Mouse (Mus musculus) left cerebral cortex, postnatal 10 days (tissue): Measurements from ENCODE around the gene Bysl. TPM values are rescaled to one million over a fixed set of nuclear protein-coding genes. Genes with fewer than 3 reads are reported as not detected.
"Not testable (repeated sequence)": the region's sequence is repeated elsewhere in the genome, so short reads cannot be mapped to it uniquely, and the experiment has no call there.

Source experiments
- DNase-seq, 2 experiments: peaks; one replicate each; pipeline ENCODE4 v3.0.0; 2021 to 2022; ENCODE audit warnings: low spot score in 2 of 2, mixed read lengths in 1 of 2; ENCODE audit errors: extremely low spot score in 1 of 2
- intact Hi-C: fragments of 180-260 bp; cut with DNase I; formaldehyde crosslinking; loops from one replicate; pipeline ENCODE4 v1.15.1; 2025
- total RNA-seq, 2 experiments: library from RNA; stranded (reverse); gene quantifications; 2 replicates each; pipeline ENCODE4 v1.2.3; 2021

Bysl gene
- total RNA-seq, 2 experiments from 2014 or later: 25.2 to 25.3 TPM

DNA sequence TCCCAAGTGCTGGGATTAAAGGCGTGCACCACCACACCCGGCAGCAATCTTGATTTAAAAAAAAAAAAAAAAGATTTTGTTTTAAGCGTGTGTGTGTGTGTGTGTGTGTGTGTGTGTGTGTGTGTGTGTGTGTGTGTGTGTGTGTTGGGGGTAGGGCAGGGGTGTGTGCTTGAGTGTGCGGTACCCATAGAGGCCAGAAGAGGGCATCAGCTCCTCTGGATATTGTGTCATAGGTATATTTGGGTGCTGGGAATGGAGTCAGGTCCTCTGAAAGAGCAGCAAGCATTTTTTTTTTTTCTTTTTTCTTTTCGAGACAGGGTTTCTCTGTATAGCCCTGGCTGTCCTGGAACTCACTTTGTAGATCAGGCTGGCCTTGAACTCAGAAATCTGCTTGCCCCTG is 13.3 kb upstream of the Bysl start:
- DNase-seq, intact Hi-C loops: not testable (repeated sequence)

DNA sequence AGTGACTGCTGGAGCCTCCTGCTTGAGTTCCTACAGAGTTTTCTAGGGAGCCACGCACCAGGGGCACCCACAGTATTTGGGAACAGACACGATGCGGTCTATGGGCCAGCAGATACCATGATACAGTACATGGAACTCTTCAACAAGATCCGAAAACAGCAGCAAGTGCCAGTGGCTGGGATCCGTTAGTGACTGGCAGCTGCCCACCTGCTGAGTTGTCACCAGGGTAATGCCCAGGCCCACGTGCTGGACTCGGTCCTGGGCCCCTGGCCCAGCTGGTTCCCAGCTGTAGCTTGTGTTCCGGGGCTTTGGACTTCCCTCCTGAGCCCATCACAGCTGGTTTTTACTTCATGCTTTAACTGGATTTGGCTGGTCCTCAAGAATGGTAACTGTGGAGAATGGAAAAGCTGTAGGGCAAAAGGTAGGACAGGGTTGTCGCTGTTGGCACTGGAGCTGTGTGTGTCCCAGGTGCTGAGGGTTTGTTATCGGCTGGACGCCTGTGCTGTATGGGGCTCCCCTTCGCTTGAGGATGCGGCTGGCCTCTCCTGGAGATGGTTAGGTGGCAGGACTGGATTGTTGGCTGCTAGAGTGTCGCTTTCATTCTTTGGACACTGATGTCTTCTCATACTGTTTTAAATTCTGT is 11.7 kb upstream of the Bysl start:
- intact Hi-C loops: no loop called here
- no peak for DNase-seq

DNA sequence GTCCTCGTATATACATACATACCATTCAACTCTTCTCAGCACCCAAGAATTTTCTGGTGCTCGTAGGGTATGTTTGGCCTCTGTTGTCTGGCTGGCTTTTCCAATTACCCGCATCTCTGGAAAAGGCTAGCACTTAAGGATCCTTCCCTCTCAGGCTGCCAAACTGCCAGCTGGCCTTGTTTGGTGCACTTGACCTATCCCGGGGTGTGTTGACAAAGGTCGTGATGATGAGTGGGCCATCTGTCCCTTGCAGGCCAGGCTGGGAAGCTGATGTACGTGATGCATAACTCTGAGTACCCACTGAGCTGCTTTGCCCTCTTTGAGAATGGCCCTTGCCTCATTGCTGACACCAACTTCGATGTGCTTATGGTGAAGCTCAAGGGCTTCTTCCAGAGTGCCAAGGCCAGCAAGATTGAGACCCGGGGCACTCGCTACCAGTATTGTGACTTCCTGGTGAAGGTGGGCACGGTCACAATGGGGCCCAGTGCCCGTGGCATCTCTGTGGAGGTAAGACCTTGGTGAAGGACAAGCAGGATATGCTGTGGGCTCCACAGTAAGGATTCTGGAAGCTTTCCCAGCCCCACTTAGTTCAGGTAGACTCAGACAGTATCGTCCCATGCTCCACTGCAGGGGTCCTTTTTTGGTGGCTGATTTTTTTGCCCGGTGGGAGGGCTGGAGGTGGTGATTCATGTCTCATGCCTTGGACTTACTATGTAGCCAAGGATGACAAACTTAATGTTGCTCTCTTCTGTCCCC is 7.4 kb upstream of the Bysl start:
- no peak for DNase-seq
- intact Hi-C loops: no loop called here

DNA sequence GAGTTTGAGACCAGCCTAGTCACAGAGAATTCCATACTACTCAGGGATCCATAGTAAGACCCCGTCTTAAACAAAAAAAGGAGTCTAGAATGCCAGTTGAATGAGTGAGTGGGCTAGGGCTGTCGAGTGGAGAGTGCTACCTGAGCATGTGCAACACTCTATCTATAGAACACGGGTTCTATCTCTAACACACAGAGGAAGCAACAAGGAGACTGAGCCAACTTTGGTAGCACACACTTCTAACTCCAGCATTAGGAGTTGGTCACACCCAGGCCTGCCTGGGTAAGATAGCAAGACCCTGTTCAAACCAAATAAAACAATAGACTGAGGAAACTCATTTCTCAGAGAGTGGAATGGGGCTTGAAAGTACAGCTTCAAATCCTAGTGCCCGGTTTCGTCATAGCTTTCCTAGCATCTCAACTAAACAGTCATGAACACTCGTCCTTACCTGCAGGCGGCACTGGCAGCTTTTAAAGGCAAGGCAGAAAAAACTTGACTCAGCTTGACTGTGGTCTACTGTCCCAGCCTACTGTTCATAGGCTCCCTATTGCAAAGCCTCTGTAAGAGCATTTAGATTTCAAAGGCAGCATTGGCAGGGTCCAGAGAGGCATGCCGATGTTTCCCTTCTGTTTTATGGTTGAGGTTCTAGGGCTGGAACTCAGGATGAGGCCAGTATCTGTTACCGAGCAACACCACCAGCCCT is 6.5 kb upstream of the Bysl start:
- no peak for DNase-seq
- intact Hi-C loops: no loop called here

DNA sequence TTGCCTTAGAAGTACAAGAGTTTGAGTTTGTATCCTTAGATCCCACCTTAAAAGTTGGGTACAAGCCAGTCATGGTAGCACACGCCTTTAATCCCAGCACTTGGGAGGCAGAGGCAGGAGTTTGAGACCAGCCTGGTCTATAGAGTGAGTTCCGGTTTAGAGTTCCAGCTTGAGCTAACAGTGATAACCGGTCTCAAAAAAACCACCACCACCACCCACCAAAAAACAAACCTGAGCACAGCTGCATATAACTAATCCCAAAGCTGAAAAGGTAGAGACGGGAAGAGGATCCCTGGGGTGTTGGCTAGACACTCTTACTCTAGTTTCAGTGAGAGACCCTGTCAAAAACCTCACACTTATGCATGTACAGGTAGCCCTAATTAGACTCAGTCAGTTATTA is 5.4 kb upstream of the Bysl start:
- no peak for DNase-seq
- intact Hi-C loops: no loop called here

DNA sequence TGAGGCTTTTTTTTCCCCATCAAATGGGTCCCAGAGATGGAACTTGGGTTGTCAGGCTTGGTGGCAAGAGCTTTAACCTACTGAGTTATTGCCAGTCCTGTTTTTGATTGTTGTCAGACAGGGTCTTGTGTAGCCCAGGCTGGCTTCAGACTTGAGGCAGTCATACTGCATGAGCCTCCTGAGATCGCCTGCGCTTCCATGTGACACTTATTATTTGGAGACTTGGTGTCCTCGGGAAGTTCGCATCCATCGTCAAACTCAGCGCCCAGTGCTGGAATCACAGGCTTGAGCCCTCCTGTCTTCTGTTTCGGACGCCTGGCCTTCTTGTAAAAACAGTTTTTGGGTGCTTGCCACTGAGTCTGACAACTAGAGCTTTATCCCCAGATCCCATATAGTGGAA is 4.8 kb upstream of the Bysl start:
- DNase-seq: no peak
- intact Hi-C loops: no loop called here

DNA sequence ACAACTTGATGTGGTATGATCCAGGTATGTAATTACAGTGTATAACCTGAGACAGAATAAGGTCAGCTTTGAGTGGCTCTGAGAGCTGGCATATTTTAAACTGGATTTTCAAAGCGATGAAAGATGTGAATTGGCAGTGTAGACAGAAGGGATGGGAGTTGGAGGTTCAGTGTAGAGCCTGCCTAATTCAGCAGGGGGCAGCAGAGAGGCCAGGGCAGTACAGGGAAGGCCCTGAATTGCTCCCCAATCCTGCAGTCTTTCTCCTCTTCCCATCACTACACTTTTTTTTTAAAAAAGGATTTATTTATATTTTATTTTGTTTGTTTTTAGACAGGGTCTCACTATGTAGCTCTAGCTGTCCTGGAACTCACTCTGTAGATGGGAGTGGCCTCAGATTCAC is 2.7 kb upstream of the Bysl start:
- DNase-seq: no peak
- intact Hi-C loops: no loop called here

DNA sequence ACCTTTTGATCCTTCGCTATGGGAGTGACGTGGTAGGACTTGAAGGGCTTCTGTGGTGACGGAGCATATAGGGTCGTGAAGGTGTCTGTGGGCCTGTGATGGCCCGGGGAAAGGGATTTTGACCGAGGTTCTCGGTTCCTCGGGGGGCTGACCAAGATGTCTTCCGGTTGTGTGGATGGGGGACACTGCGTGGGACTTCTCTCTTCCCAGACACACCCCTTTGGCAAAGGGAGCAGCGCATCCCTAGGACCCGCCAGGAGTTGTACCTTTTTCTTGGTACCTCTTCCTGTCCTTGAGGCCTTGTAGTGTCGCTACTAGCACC is 330 bp upstream of the Bysl start:
- DNase-seq: no peak
- intact Hi-C loops: no loop called here

DNA sequence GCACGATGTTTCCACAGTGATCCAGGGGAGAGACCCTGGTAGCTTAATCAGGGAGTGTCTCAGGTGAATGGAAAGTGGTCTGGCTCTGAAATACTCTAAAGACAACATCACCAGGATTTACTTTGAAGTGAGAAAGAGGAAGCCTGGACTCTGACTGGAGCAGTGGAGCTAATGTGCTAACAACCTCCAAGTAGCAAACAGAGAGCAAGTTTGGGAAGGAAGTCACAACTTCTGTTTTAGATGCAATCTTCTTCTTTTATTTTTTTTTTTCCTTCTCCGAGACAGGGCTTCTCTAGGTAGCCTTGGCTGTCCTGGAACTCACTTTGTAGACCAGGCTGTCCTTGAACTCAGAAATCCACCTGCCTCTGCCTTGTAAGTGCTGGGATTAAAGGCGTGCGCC is 2.1 kb downstream of the Bysl start:
- intact Hi-C loops: no loop called here

DNA sequence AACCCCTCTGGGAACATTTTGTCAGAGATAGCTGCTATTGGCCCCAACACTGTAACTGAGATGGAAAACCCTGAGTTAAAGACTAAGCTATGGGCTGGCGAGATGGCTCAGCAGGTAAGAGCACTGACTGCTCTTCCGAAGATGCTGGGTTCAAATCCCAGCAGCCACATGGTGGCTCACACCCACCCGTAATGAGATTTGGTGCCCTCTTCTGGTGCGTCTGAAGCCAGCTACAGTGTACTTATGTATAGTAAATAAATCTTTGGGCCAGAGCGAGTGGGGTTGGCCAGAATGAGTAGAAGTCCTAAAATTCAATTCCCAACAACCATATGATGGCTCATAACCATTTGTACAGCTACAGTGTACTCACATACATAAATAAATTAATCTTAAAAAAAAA is 5.1 kb downstream of the Bysl start:
- DNase-seq: no peak
- intact Hi-C loops: no loop called here

More for the DNA sequence above, 2.1 kb downstream of the Bysl start:
- no peak for DNase-seq

DNA sequence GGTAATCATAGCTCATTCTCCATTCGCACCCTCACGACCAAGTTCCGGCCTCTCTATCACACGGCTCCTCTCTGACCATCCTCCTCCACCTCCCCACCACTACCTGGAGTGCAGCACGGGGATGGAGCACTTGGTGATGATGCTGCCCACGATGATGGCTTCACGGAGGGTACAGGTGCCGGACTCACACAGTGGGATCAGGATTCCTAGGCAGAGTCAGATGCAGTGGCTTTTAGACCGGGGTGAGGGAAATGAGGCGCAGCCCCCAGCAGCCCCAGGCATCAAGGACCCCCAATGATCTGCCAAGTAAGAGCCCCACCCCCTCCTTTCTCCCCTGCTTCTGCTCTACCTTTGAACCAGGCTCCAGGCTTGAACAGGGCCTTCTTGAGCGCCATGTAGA is 9.0 kb downstream of the Bysl start:
- peak in 1 of 2 experiments; percentile 20 for DNase-seq
- intact Hi-C loops: no loop called here

DNA sequence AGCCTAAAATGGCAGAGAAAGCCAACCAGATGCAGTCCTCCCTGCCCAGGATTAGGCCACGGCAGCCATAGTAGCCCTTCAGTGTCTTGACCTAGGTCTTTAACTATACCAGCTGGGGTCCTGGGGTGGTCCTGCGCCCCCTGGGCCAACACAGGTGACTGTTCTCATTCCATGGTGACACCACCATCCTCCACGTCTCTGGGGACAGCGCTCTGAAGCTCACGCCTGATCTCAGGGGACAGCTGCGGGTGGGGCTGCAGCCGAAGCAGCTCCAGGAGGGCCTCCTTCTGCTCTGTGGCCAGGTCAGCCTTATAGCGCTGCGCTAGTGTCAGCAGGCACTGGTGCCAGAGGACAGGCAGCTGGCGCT is 9.9 kb downstream of the Bysl start:
- peak in 1 of 2 experiments; percentile 21 for DNase-seq
- intact Hi-C loops: no loop called here

DNA sequence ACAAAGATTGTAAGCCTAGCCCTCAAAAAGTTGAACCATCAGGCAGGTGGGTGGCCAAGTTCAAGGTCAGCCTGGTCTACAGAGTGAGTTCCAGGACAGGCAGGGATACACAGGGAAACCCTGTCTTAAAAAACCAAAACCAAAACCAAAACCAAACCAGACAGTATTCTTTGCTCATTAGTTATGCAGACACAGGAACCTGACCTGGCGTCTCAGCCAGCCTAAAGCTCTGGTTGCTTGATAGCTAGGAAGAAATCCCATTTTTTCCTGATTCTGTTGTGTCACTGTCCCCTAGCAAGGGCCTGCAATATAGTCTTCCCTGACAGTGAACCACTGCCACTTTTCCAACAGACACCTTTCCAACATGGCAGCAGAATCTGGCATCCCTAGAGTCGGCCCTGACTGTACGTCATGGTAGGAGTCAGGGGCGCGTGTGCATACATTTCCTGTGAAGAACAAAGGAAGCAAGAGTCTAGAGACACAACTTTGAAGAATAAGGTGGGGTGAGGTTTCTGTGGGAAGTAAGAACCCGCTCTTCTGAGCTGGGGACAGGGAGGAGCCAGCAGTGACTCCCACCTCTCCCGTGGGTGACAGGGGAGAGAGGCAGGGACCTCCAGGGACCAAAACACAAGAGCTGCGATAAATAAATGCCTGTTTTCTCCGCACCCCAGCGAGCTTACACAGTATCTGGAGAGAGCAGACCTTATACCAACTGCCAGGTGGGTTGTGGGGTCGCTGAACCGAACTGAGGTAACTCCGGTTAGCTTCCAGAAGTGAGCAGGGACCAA is 10.5 kb downstream of the Bysl start:
- intact Hi-C loops: no loop called here
- no peak for DNase-seq

DNA sequence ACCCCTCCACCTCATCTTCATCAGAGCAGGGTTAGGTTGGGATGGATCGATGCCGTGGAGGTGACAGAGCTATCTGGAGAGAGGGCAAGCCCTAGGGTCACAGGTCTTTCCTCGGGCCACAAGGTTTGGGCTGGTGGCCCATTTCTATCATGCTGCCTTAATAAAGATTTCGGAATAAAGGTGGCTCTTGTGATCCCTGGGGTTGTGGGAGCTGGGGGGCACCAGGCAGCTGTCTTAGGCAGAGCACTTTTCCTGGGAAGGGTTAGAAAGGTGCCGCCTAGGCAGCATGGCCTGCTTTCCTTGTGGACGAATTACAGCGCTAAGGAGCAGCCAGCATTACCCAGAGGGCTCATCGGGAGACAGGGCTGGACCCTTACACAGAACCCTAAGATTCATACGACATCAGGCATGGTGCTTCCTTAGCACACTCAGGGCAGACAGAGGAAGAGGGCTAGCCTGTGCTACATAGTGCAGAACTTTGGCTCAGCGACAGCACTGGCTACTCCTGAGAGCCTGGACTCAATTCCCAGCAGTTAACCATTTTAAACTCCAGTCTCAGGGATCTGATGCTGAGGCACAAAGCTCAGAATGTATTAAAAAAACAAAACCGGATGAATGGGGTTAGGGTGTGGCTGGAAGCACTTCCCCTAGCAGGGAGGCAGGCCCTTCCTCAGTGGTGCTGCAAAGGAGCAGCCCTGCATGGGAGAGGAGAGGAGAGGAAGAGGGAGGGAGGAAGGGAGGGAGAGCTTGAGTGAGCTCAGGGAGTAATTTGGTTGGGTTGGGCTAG is 11.6 kb downstream of the Bysl start:
- DNase-seq: peak in 1 of 2 experiments; percentile 39
- intact Hi-C loops: no loop called here

DNA sequence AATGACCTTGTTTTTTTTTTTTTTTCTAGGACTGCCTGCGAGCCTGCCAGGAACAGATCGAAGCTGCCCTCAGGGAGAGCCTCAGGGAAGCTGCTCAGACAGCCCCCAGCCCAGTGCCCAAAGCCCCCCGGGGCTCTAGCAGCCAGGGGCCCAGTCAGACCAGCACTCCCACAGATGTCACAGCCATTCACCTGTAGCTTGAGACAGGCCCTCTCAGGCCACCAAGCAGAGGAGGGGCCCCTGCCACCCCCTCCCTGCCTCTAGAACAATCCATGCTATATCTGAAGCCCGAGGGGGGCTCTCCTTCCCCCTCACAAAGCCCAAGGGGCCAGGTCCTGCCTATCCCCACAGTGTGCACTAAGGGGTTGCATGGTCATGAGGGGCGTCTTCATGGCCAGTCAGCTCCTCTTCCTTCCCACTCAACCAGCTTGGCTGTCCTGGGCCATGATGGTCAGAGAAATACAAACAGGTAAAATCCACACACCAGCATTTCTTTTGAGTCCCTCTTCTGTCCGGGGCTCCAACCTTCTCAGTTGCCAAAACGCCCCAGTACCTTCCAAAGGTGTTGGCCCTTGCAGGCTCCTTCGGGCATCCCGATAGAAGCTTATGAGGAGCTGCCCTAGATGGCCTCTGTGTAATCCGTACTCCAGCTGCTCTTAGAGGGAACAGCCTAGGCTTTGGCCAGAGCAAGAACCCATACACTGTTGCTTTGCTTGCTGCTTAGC is 12.6 kb downstream of the Bysl start:
- intact Hi-C loops: not testable (repeated sequence)
- DNase-seq: peak in 1 of 2 experiments; percentile 27

DNA sequence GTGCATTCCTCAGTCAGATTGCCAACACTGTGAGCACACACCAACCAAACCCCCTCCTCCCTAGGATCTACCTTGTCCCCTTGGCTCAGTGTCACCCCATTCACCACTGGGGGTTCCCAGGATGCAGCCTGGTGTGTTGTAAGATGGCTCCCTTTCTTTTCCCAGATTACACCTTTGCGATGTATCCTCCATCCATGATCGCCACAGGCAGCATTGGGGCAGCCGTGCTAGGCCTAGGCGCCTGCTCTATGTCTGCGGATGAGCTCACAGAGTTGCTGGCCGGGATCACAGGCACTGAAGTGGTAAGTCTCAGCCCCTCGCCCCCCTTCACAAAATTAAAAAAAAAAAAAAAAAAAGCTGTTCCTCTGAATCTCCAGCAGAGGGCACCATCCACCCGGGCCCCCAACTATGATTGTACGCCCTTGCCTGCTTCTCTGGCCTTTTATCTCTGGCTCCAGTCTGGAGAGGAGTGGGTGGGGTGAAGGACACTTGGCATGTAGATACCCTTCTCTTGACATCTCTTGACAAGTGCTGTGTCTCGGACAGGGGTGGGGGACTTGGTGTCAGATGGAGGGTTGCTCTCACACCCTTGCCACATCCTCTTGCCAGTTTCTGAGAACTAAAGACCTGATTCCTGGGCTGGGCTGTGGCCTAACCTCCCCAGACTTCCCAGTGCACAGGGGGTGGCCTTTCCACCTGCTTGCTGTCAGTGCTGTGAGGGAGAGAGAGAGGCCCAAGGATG is 13.3 kb downstream of the Bysl start:
- DNase-seq: peak in 1 of 2 experiments; percentile 49
- intact Hi-C loops: no loop called here

DNA sequence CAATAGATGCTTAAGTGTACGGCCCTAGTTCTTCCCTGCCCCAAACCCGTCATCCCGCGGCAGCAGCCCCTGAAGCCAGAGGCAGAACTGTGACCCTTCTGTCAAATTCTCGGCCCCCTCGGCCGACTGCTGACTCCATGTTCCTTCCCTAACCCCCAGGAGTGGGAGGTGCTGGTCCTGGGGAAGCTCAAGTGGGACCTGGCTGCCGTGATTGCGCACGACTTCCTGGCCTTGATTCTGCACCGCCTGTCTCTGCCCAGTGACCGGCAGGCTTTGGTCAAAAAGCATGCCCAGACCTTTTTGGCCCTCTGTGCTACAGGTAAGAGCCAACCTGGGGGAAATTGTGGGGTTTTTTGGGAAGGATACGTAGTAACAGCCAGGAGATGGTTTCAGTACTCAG is 14.0 kb downstream of the Bysl start:
- intact Hi-C loops: no loop called here
- peak in 1 of 2 experiments; percentile 29 for DNase-seq

DNA sequence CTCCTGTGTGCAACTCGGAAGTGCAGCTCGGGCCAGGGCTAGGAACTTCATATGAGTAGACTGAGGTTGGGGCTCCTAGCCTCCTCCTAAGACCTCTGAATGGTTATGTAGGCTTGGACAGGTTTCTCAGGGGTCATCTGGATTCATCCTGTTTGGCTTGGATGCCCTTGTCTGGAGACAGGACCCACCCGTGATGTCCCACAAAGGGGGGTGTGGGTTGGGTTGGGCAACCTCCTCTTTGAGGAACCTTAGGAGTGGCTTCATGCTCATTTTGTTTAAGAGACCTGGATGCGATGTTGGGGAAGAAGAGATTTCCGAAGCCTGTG is 14.5 kb downstream of the Bysl start:
- DNase-seq: no peak
- intact Hi-C loops: no loop called here
